Mouse (Mus musculus): ENCODE results near the gene Gm20696.

Gene Gm20696

GRCm38 (mm10) chr6:99665457-99666317, 910 bp downstream of the Gm20696 start:
- DNase-seq (ENCODE audit: low read depth, low spot score) = peak; percentile 69

- no peak for DNase-seq (ENCODE audit: low read depth, low spot score)
Measured at GRCm38 (mm10) chr6:99663232-99663631, 3.4 kb downstream of the Gm20696 start.

- DNase-seq (ENCODE audit: low read depth, low spot score) = peak; percentile 31
Measured at GRCm38 (mm10) chr6:99660443-99660842, 6.2 kb downstream of the Gm20696 start.

GRCm38 (mm10) chr6:99658586-99658985, 8.0 kb downstream of the Gm20696 start:
- DNase-seq (ENCODE audit: low read depth, low spot score) = peak; percentile 59

- no peak for DNase-seq (ENCODE audit: low read depth, low spot score)
Measured at GRCm38 (mm10) chr6:99656088-99656487, 10.5 kb downstream of the Gm20696 start.

- peak; percentile 67 for DNase-seq (ENCODE audit: low read depth, low spot score)
Measured at GRCm38 (mm10) chr6:99655488-99655887, 11.1 kb downstream of the Gm20696 start.

- no peak for DNase-seq (ENCODE audit: low read depth, low spot score)
Measured at GRCm38 (mm10) chr6:99654343-99654742, 12.3 kb downstream of the Gm20696 start.

GRCm38 (mm10) chr6:99652341-99652740, 14.3 kb downstream of the Gm20696 start:
- DNase-seq (ENCODE audit: low read depth, low spot score) = no peak

GRCm38 (mm10) chr6:99649307-99649706, 17.3 kb downstream of the Gm20696 start:
- no peak for DNase-seq (ENCODE audit: low read depth, low spot score)

- DNase-seq (ENCODE audit: low read depth, low spot score) = peak; percentile 65
Measured at GRCm38 (mm10) chr6:99646344-99646743, 20.3 kb downstream of the Gm20696 start.

GRCm38 (mm10) chr6:99644876-99645275, 21.7 kb downstream of the Gm20696 start:
- no peak for DNase-seq (ENCODE audit: low read depth, low spot score)

GRCm38 (mm10) chr6:99644386-99644785, 22.2 kb downstream of the Gm20696 start:
- DNase-seq (ENCODE audit: low read depth, low spot score) = no peak

- DNase-seq (ENCODE audit: low read depth, low spot score) = peak; percentile 70
Measured at GRCm38 (mm10) chr6:99643439-99644199, 23.0 kb downstream of the Gm20696 start.

GRCm38 (mm10) chr6:99637456-99637855, 29.1 kb downstream of the Gm20696 start:
- no peak for DNase-seq (ENCODE audit: low read depth, low spot score)

- no peak for DNase-seq (ENCODE audit: low read depth, low spot score)
Measured at GRCm38 (mm10) chr6:99636801-99637200, 29.8 kb downstream of the Gm20696 start.

- DNase-seq (ENCODE audit: low read depth, low spot score) = no peak
Measured at GRCm38 (mm10) chr6:99636121-99636520, 30.5 kb downstream of the Gm20696 start.

- no peak for DNase-seq (ENCODE audit: low read depth, low spot score)
Measured at GRCm38 (mm10) chr6:99632121-99632980, 34.2 kb downstream of the Gm20696 start.

- DNase-seq (ENCODE audit: low read depth, low spot score) = no peak
Measured at GRCm38 (mm10) chr6:99631637-99632036, 35.0 kb downstream of the Gm20696 start.

- no peak for DNase-seq (ENCODE audit: low read depth, low spot score)
Measured at GRCm38 (mm10) chr6:99629726-99630458, 36.7 kb downstream of the Gm20696 start.

GRCm38 (mm10) chr6:99626347-99626746, 40.2 kb downstream of the Gm20696 start:
- no peak for DNase-seq (ENCODE audit: low read depth, low spot score)

- DNase-seq (ENCODE audit: low read depth, low spot score) = no peak
Measured at GRCm38 (mm10) chr6:99625803-99626202, 40.8 kb downstream of the Gm20696 start.

Data from CD4-positive helper T cell, adult 2 months (primary cell).